Mouse (Mus musculus): ENCODE measurements around the gene Psme2b. TPM values are rescaled to one million over a fixed set of nuclear protein-coding genes. Genes with fewer than 3 reads are reported as not detected.

Gene Psme2b
- polyA plus RNA-seq (2012; rRNA removed) = 3.6 and 3.9 TPM in 2 replicates

GRCm38 (mm10) chr11:48946090-48946489, at the start of gene Psme2b:
TSS of gene Psme2b (minus strand) at chr11:48946190.

GRCm38 (mm10) chr11:48994018-48994417, 48.0 kb upstream of the Psme2b start, which contains the start of gene Tgtp1:
TSS of gene Tgtp1 (minus strand) at chr11:48994172.

GRCm38 (mm10) chr11:48991740-48992520, 45.9 kb upstream of the Psme2b start, which contains the start of gene Gm12185:
TSS of gene Gm12185 (minus strand) at chr11:48992226.

GRCm38 (mm10) chr11:48979251-48979650, 33.3 kb upstream of the Psme2b start, which contains the start of gene 9930111J21Rik1:
TSS of gene 9930111J21Rik1 (minus strand) at chr11:48979398.

GRCm38 (mm10) chr11:48978240-48978939, 32.4 kb upstream of the Psme2b start, which contains the start of gene Olfr56:
TSS of gene Olfr56 (plus strand) at chr11:48978889.

GRCm38 (mm10) chr11:48902021-48902420, 44.0 kb downstream of the Psme2b start, which contains the start of gene Gm5431:
TSS of gene Gm5431 (minus strand) at chr11:48902214.

Other genes starting within 250 kb of the Psme2b start
- 2,419 and 2,722 TPM in 2 replicates for gene Rack1, start 145.9 kb downstream of the Psme2b start, polyA plus RNA-seq (2012; rRNA removed)
- 34.3 and 35.4 TPM in 2 replicates for gene Trim41, start 128.8 kb downstream of the Psme2b start, polyA plus RNA-seq (2012; rRNA removed)
- 8.7 and 9.0 TPM in 2 replicates for gene Trim7, start 120.0 kb downstream of the Psme2b start, polyA plus RNA-seq (2012; rRNA removed)
- gene Gm12184, start 119.5 kb downstream of the Psme2b start, polyA plus RNA-seq (2012; rRNA removed) = 6.7 and 15.0 TPM in 2 replicates
- 6.3 and 7.0 TPM in 2 replicates for gene Irgm1, start 74.5 kb downstream of the Psme2b start, polyA plus RNA-seq (2012; rRNA removed)
- gene Gm5431, start 44.0 kb downstream of the Psme2b start, polyA plus RNA-seq (2012; rRNA removed) = 0.41 and 0.52 TPM in 2 replicates
- not detected in 2 replicates for gene Olfr56, start 32.7 kb upstream of the Psme2b start, polyA plus RNA-seq (2012; rRNA removed)
- 0.79 and 1.2 TPM in 2 replicates for gene 9930111J21Rik1, start 33.2 kb upstream of the Psme2b start, polyA plus RNA-seq (2012; rRNA removed)
- 0.03 and 0.07 TPM in 2 replicates for gene Gm12185, start 46.0 kb upstream of the Psme2b start, polyA plus RNA-seq (2012; rRNA removed)
- 0.15 and 0.20 TPM in 2 replicates for gene Tgtp1, start 48.0 kb upstream of the Psme2b start, polyA plus RNA-seq (2012; rRNA removed)
- gene 9930111J21Rik2, start 105.1 kb upstream of the Psme2b start, polyA plus RNA-seq (2012; rRNA removed) = 0.57 and 0.64 TPM in 2 replicates
- 0.34 and 1.0 TPM in 2 replicates for gene Tgtp2, start 118.0 kb upstream of the Psme2b start, polyA plus RNA-seq (2012; rRNA removed)
- gene Ifi47, start 130.4 kb upstream of the Psme2b start, polyA plus RNA-seq (2012; rRNA removed) = 2.0 and 2.4 TPM in 2 replicates
- gene Olfr1396, start 168.7 kb upstream of the Psme2b start, polyA plus RNA-seq (2012; rRNA removed) = 0.15 TPM in 1 of 2 replicates, not detected in the other
- gene Olfr1395, start 196.1 kb upstream of the Psme2b start, polyA plus RNA-seq (2012; rRNA removed) = not detected in 2 replicates
- not detected in 2 replicates for gene Olfr1394, start 208.2 kb upstream of the Psme2b start, polyA plus RNA-seq (2012; rRNA removed)
- 0.95 and 2.9 TPM in 2 replicates for gene Btnl9, start 241.0 kb upstream of the Psme2b start, polyA plus RNA-seq (2012; rRNA removed)

Data from colon, adult 2 months (tissue).